Mouse (Mus musculus) T-helper 2 cell (primary cell): ENCODE data around the gene Card19.

Source experiments
- in situ Hi-C: fragments of 300-600 bp; cut with MboI, MseI; formaldehyde crosslinking; loops from one replicate; pipeline ENCODE4 v1.15.1; 2025; ENCODE audit warnings: high pct_unique_total_duplicates

The Card19 gene

GRCm38 (mm10) chr13:49225633-49226032, 9.8 kb upstream of the Card19 start:
- in situ Hi-C loops = no loop called here

GRCm38 (mm10) chr13:49225159-49225558, 9.3 kb upstream of the Card19 start:
- in situ Hi-C loops = no loop called here

DNA sequence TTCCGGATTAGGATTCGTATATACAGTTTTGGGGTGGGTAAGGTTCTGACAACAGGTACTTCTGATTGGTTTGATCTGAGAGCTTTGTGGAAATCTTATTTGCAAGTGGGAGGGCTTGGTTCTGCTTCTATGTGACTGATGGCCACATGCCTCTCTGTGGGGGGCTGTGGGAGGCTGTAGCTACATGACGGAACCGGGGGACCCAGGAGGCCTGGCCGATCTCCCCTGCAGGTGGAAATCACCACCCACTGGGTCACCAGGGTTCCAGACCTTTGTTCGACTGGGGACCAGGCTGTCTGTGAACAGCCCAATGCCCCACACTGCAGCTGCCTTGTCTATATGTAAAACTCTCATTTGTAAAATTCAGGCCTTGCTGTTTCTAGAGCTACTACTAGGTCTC, 8.9 kb upstream of the Card19 start:
- in situ Hi-C loops = no loop called here

GRCm38 (mm10) chr13:49224314-49224713, 8.5 kb upstream of the Card19 start:
- in situ Hi-C loops = no loop called here

DNA sequence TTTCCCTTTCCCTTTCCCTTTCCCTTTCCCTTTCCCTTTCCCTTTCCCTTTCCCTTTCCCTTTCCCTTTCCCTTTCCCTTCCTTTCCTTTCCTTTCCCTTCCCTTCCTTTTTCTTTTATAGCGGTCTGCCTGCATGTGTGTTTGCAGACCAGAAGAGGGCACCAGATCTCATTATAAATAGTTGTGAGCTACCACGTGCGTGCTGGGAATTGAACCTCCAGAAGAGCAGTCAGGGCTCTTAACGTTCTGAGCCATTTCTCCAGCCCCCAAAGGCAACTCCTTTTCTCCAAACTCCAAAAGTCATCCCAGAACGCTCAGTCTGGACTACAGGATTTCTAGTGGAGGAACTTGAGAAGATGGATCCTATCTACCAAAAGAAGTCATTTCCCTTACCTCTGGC, 5.1 kb upstream of the Card19 start:
- in situ Hi-C loops = no loop called here

DNA sequence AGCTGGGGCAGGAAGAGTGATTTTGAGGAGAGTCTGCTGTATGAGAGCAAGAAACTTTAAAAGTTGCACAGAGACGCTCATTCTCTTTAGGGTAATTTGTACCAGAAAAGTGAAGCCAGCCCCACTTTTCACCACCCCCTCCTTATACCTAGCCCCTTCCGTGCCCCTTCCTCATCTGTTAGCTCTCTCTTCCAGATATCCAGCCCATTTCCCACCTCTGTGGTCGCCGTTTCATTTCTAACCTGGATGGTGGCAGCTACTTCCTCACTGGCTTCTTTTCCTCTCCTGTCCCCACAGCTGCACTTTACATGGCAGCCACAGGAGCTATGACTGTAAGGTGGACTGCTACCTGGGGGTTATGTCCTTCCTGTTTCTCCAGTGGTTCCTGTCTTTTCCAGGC, 3.5 kb upstream of the Card19 start:
- in situ Hi-C loops = no loop called here

- in situ Hi-C loops = no loop called here
These were observed 2.8 kb upstream of the Card19 start for GRCm38 (mm10) chr13:49218651-49219050.

- in situ Hi-C loops = no loop called here
These were observed 1.1 kb upstream of the Card19 start for GRCm38 (mm10) chr13:49216808-49217561.

DNA sequence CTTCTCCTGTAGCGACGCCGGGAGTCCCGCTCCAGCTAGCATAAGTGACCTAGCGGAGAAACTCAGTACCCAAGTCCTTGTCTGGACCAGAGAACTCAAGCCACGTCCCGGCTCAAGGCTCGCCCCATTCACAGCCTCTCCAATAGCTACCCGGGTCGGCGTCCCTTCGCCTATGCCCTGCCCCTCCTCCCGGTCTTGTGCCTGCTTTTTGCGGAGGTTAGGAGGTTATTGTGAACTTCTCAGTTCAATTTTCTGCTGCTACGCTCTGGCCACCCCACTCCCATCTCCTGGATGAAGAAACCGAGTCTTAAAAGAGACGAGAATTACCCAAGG, 349 bp upstream of the Card19 start:
- in situ Hi-C loops = no loop called here

GRCm38 (mm10) chr13:49215128-49215503, 721 bp downstream of the Card19 start:
- in situ Hi-C loops = no loop called here

DNA sequence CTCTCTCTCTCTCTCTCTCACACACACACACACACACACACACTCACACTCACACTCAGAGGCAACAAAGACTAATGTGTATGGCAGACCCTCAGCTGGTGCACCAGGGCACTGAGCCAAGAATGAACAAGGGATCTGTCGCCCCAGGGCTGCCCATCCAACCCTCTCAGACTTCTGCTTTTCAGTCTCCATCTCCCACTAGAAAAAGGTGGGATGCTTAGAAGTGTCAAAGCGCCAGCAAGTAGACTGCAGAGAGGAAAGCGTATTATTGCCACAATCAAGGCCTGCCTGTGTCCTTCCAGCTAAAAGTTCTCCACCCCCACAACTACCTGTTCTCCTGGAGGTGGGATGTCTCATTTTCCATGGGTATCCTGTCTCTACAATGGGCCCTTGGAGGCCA, 1.4 kb downstream of the Card19 start:
- in situ Hi-C loops = no loop called here

GRCm38 (mm10) chr13:49213531-49213932, 2.3 kb downstream of the Card19 start:
- in situ Hi-C loops = no loop called here

- in situ Hi-C loops = no loop called here
These were observed 2.9 kb downstream of the Card19 start for GRCm38 (mm10) chr13:49212711-49213500.

DNA sequence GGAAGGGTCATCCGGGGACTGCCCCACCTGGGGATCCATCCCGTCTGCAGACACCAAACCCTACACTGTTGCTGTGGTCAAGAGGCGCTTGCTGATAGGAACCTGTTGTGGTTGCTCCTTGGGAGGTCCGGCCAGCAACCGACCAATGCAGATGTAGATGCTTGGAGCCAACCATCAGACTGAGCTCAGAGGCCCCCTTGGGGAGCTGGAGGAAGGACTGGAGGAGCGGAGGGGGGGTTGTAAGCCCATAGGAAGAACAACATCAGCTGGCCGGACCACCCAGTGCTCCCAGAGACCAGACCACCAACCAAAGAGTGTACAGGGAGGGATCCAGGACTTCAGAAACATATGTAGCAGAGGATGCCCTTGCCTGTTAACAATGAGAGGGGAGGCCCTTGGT, 6.5 kb downstream of the Card19 start:
- in situ Hi-C loops = no loop called here

DNA sequence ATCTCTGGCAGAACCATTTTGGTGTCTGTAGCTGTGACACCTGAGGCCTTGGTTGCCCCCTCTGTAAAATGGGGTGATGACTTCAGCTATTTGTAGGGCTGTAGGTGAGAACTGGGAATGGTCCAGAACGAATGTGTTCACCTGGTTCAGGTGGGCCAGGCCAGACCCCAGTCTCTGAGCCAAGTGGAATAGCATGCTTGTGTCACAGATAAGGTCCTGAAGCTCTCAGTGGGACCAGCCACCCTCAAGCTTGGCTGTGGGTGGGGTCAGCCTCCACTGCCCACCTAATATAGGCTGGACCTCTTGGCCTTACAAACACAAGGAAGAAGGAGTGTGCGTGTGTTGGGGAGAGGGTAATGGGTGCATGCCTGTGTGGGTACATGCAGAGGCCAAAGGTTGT, 9.5 kb downstream of the Card19 start:
- in situ Hi-C loops = no loop called here

DNA sequence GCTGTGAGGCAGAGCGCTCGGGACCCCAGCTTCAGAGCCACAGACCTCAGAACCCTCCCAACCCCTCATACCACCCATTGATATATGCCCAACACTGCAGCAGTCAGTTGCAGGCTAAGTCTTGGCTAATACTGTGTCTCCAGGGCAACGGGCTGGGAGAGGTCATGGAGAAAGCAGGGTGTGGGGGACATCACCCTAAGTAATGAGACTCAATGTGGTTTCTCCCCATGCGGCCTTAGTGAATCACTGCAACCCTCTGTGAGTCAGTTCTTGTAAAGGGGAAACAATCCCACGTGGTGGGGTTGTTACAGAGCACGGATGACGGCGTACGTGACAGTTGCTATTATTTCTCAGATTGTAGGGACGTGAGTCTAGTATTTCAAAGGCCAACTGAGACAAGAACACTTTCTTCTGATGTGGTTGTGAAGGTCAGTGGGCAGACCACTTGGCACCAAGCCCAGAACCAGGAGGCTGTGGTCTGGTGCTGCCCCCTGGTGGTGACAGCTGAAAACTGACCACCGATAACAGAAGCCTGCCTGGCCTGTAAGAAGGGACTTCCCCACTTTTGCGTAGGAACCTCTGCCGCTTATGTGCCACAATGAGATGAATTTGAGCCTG, 10.3 kb downstream of the Card19 start:
- in situ Hi-C loops = no loop called here

GRCm38 (mm10) chr13:49202556-49202955, 13.3 kb downstream of the Card19 start:
- in situ Hi-C loops = no loop called here

GRCm38 (mm10) chr13:49200688-49201087, 15.1 kb downstream of the Card19 start:
- in situ Hi-C loops = no loop called here

GRCm38 (mm10) chr13:49199891-49200290, 15.9 kb downstream of the Card19 start:
- in situ Hi-C loops = no loop called here

DNA sequence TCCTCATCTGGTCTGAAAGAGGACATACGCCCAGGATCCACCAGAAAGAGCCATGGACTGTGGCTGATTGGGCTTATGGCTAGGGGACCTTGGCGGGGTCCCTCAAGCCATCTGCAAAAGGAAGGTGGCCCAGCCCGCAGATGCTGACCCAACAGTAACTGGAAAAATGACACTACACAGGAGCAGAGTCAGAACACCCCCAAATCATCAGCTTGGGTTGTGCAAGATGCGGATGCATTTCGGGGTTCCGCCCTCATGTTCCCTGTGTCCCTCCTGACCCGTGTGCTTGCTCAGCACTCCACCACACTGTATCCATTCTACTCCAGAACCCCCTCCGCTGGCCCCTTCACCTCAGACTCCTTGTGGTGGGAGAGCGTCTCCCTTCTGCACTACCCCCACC, 17.1 kb downstream of the Card19 start:
- in situ Hi-C loops = no loop called here

- in situ Hi-C loops = no loop called here
These were observed 19.1 kb downstream of the Card19 start for GRCm38 (mm10) chr13:49196766-49197165.

DNA sequence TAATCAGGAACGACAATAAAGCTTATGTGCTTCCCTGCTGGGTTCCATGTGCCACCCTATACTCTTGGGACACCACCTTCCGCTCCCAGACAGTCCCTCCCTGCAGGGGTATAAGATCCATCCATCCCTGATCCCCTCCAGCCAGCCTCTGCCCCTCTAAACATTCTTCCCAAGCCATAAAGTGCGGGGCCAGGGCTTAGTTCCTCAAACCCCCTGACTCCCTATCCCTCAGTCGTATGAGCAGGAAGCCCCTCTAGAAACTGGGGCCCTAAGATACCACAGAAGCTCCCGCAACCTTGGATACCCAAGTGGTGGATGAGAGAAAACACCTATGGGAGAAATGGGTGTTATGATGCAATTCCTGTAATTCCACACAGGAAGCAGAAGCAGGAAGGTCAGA, 19.6 kb downstream of the Card19 start:
- in situ Hi-C loops = no loop called here

GRCm38 (mm10) chr13:49195651-49196050, 20.2 kb downstream of the Card19 start:
- in situ Hi-C loops = no loop called here
